Mouse (Mus musculus) hematopoietic multipotent progenitor cell, adult 10-12 weeks (in vitro differentiated cells): Measurements from ENCODE around the gene Troap. TPM values are rescaled to one million over a fixed set of nuclear protein-coding genes. Genes with fewer than 3 reads are reported as not detected.

Source experiments
- polyA plus RNA-seq: library from polyadenylated mRNA; stranded (reverse); fragments of >175 nt; gene quantifications from 2 replicates; pipeline ENCODE4 v1.2.3, GENCODE M21; 2012; ENCODE audit warnings: low replicate concordance

Gene Troap
- polyA plus RNA-seq = 6.6 and 16.6 TPM in 2 replicates

GRCm38 (mm10) chr15:99074019-99074599 is at the start of gene Troap:
Gene Troap (plus strand): TSS chr15:99074575.

GRCm38 (mm10) chr15:99029619-99030584 is 44.5 kb upstream of the Troap start, which contains the start of gene Tuba1c:
Gene Tuba1c (plus strand): TSS chr15:99029891.

GRCm38 (mm10) chr15:99055040-99055439 is 19.3 kb upstream of the Troap start, which contains the start of gene Prph:
Gene Prph (plus strand): TSS chr15:99055174.

GRCm38 (mm10) chr15:99087253-99088075 is 13.1 kb downstream of the Troap start, which contains the start of gene C1ql4:
Gene C1ql4 (minus strand): TSS chr15:99087817.

GRCm38 (mm10) chr15:99092870-99093269 is 18.5 kb downstream of the Troap start, which contains the start of gene Dnajc22:
Gene Dnajc22 (plus strand): TSS chr15:99093170.

GRCm38 (mm10) chr15:99125711-99126080 is 51.3 kb downstream of the Troap start, which contains the start of gene Spats2:
Gene Spats2 (plus strand): TSS chr15:99125916.

Other genes starting within 250 kb of the Troap start
- 107 and 148 TPM in 2 replicates for gene Prkag1, start 243.1 kb upstream of the Troap start, polyA plus RNA-seq
- gene Kmt2d, start 203.4 kb upstream of the Troap start, polyA plus RNA-seq = 130 and 222 TPM in 2 replicates
- gene Rhebl1, start 180.0 kb upstream of the Troap start, polyA plus RNA-seq = 2.3 and 3.8 TPM in 2 replicates
- gene Dhh, start 176.0 kb upstream of the Troap start, polyA plus RNA-seq = 0.04 and 0.06 TPM in 2 replicates
- gene Lmbr1l, start 156.3 kb upstream of the Troap start, polyA plus RNA-seq = 92.1 and 147 TPM in 2 replicates
- gene Tuba1b, start 140.0 kb upstream of the Troap start, polyA plus RNA-seq = 76.8 and 178 TPM in 2 replicates
- 3.9 and 32.9 TPM in 2 replicates for gene Gm49450, start 121.0 kb upstream of the Troap start, polyA plus RNA-seq
- gene Tuba1a, start 120.9 kb upstream of the Troap start, polyA plus RNA-seq = 16.1 and 19.2 TPM in 2 replicates
- gene Tuba1c, start 44.7 kb upstream of the Troap start, polyA plus RNA-seq = 19.2 and 36.8 TPM in 2 replicates
- gene Prph, start 19.4 kb upstream of the Troap start, polyA plus RNA-seq = 0.46 and 0.80 TPM in 2 replicates
- 0.33 TPM in 1 of 2 replicates, not detected in the other for gene C1ql4, start 13.2 kb downstream of the Troap start, polyA plus RNA-seq
- 0.07 TPM in 1 of 2 replicates, not detected in the other for gene Dnajc22, start 18.6 kb downstream of the Troap start, polyA plus RNA-seq
- 0.77 and 1.1 TPM in 2 replicates for gene Spats2, start 51.3 kb downstream of the Troap start, polyA plus RNA-seq
- gene Kcnh3, start 150.3 kb downstream of the Troap start, polyA plus RNA-seq = 1.5 and 1.7 TPM in 2 replicates
- 94.4 and 134 TPM in 2 replicates for gene Mcrs1, start 177.4 kb downstream of the Troap start, polyA plus RNA-seq
- 26.5 and 52.4 TPM in 2 replicates for gene Prpf40b, start 220.5 kb downstream of the Troap start, polyA plus RNA-seq
- gene Fam186b, start 221.3 kb downstream of the Troap start, polyA plus RNA-seq = 0.10 TPM in 1 of 2 replicates, not detected in the other